In genomic region chr7:136796415-136796814, GRCm38 (mm10) we compare ENCODE assay signal across 26 mouse cellular contexts.
A peak's percentile ranks its signal among the peaks of the same experiment; 100 is the strongest.
DNase-seq lines count a peak whose midpoint lies in the region; ATAC-seq and TF ChIP-seq lines count a peak whose summit lies in the region.
"Had no signal": no experiment of that assay in that cellular context is flagged by ENCODE, and none has a peak within 500 bp of the region (broad histone marks: within the 10 kb centered on the region; RNA-seq: fewer than 3 reads in every experiment).

No protein-coding gene starts in this region.

- TF ChIP-seq CTCF in intestine, postnatal 0 days (IDR thresholded peaks at IDR 0.05; ENCODE audit: low read depth) = no peak
- no peak for TF ChIP-seq CTCF in lung, embryonic 14.5 days (IDR thresholded peaks at IDR 0.05; ENCODE audit: low read depth)

- no peak overlapping the region for H3K9ac ChIP-seq in intestine, embryonic 14.5 days (ENCODE audit: low read length)
- H3K9ac ChIP-seq in intestine, postnatal 0 days (ENCODE audit: low read depth, low read length) = no peak overlapping the region
- H3K9ac ChIP-seq in lung, embryonic 14.5 days = no peak overlapping the region
- H3K9ac ChIP-seq: embryonic facial prominence, embryonic 13.5 days; embryonic facial prominence, embryonic 15.5 days; forebrain, embryonic 12.5 days had no signal

- no peaks in the 10 kb centered on the region for H3K36me3 ChIP-seq in intestine, embryonic 14.5 days (ENCODE audit: control insufficient read depth, insufficient read depth, low read length)
- H3K36me3 ChIP-seq in intestine, postnatal 0 days (ENCODE audit: control insufficient read depth, insufficient read depth) = no peaks in the 10 kb centered on the region
- H3K36me3 ChIP-seq in lung, embryonic 14.5 days (ENCODE audit: insufficient read depth) = no peaks in the 10 kb centered on the region
- H3K36me3 ChIP-seq: embryonic facial prominence, embryonic 13.5 days; embryonic facial prominence, embryonic 15.5 days; forebrain, embryonic 10.5 days; forebrain, embryonic 12.5 days; G1E had no signal

- H3K27ac ChIP-seq in intestine, embryonic 14.5 days (ENCODE audit: low read depth) = no peak overlapping the region
- no peak overlapping the region for H3K27ac ChIP-seq in intestine, postnatal 0 days (ENCODE audit: low read depth, low read length)
- H3K27ac ChIP-seq in lung, embryonic 14.5 days (ENCODE audit: low read depth) = no peak overlapping the region
- H3K27ac ChIP-seq: embryonic facial prominence, embryonic 13.5 days; embryonic facial prominence, embryonic 15.5 days; forebrain, embryonic 10.5 days; forebrain, embryonic 12.5 days had no signal

- DNase-seq in cerebellum, postnatal 10 days = peak; percentile 50 to 52
- DNase-seq in cerebellum, adult 18-20 months = no peak
- DNase-seq in intestine, embryonic 14.5 days (ENCODE audit: low spot score) = peak; percentile 36
- no peak for DNase-seq in lung, embryonic 14.5 days
- DNase-seq in lung, postnatal 4 days = no peak
- DNase-seq: adrenal gland, postnatal 10 days; adrenal gland, postnatal 25 days; B cell, adult 2 months; cerebellum, adult 11 months; cerebellum, adult 2 months; cerebellum, adult 9-10 months; cerebellum, postnatal 36 days; embryo, embryonic 11 days had no signal

- no peak overlapping the region for H3K4me2 ChIP-seq in intestine, embryonic 14.5 days (ENCODE audit: low read length)
- H3K4me2 ChIP-seq in intestine, postnatal 0 days (replicated peaks; ENCODE audit: low read depth) = no peak overlapping the region
- no peak overlapping the region for H3K4me2 ChIP-seq in lung, embryonic 14.5 days
- H3K4me2 ChIP-seq: embryonic facial prominence, embryonic 13.5 days; embryonic facial prominence, embryonic 15.5 days; forebrain, embryonic 12.5 days had no signal

- H3K4me3 ChIP-seq in intestine, embryonic 14.5 days (ENCODE audit: low read depth, low read length) = no peak overlapping the region
- H3K4me3 ChIP-seq in intestine, postnatal 0 days (ENCODE audit: low read depth, low read length) = no peak overlapping the region
- no peak overlapping the region for H3K4me3 ChIP-seq in lung, embryonic 14.5 days (ENCODE audit: low read depth, low read length)
- H3K4me3 ChIP-seq: embryonic facial prominence, embryonic 13.5 days; embryonic facial prominence, embryonic 15.5 days; erythroblast, embryonic 14.5 days; forebrain, embryonic 10.5 days; forebrain, embryonic 12.5 days had no signal

- H3K27me3 ChIP-seq in intestine, embryonic 14.5 days (replicated peaks; ENCODE audit: control insufficient read depth, insufficient read depth, low read length) = no peaks in the 10 kb centered on the region
- H3K27me3 ChIP-seq in intestine, postnatal 0 days (replicated peaks; ENCODE audit: control insufficient read depth, insufficient read depth, low read length) = no peaks in the 10 kb centered on the region
- no peaks in the 10 kb centered on the region for H3K27me3 ChIP-seq in lung, embryonic 14.5 days (ENCODE audit: insufficient read depth, low read length)
- H3K27me3 ChIP-seq: CH12.LX; embryonic facial prominence, embryonic 13.5 days; embryonic facial prominence, embryonic 15.5 days had no signal

- no peak for ATAC-seq in intestine, embryonic 14.5 days (replicated peaks; ENCODE audit: low FRiP score, low TSS enrichment, low read depth)
- ATAC-seq in intestine, postnatal 0 days = no peak
- peak; percentile 21; the same call in 1 of the 2 replicates for ATAC-seq in lung, embryonic 14.5 days (ENCODE audit: insufficient read depth)
- ATAC-seq: activated CD4-positive, CD25-positive, alpha-beta regulatory T cell, adult 4 months; CD4-positive, CD25-positive, alpha-beta regulatory T cell, adult 4 months; forebrain, embryonic 14.5 days; forebrain, embryonic 16.5 days; Patski had no signal

- H3K4me1 ChIP-seq in intestine, embryonic 14.5 days (replicated peaks; ENCODE audit: control insufficient read depth, insufficient read depth, low read length) = peaks cover 21% of the 10 kb centered on the region
- H3K4me1 ChIP-seq in intestine, postnatal 0 days (replicated peaks; ENCODE audit: control insufficient read depth, insufficient read depth, low read length) = no peaks in the 10 kb centered on the region
- peaks cover 2% of the 10 kb centered on the region; the same call in 1 of the 2 replicates for H3K4me1 ChIP-seq in lung, embryonic 14.5 days (ENCODE audit: insufficient read depth)
- H3K4me1 ChIP-seq: embryonic facial prominence, embryonic 15.5 days had no signal

- no peaks in the 10 kb centered on the region for H3K9me3 ChIP-seq in intestine, embryonic 14.5 days (ENCODE audit: control insufficient read depth, low read length)
- no peaks in the 10 kb centered on the region for H3K9me3 ChIP-seq in intestine, postnatal 0 days (ENCODE audit: control insufficient read depth)
- H3K9me3 ChIP-seq in lung, embryonic 14.5 days (ENCODE audit: low read depth, low read length) = no peaks in the 10 kb centered on the region
- H3K9me3 ChIP-seq: embryonic facial prominence, embryonic 13.5 days; embryonic facial prominence, embryonic 15.5 days; forebrain, embryonic 10.5 days; forebrain, embryonic 12.5 days had no signal

Comparison
In these comparisons a context has a peak if more than half of its experiments do, and no peak if none do; other contexts are left out.
1. DNase-seq: peak in cerebellum, postnatal 10 days (2 of 2) and intestine, embryonic 14.5 days (single experiment); none in cerebellum, adult 18-20 months (0 of 2), lung, embryonic 14.5 days (single experiment) and lung, postnatal 4 days (0 of 2).